Mouse (Mus musculus) neural tube, embryonic 12.5 days (tissue): Measurements from ENCODE around the gene Sgta. TPM values are rescaled to one million over a fixed set of nuclear protein-coding genes. Genes with fewer than 3 reads are reported as not detected.

Source experiments
- ATAC-seq: fragments of 200-750 bp; cut with Nextera tagmentation; 2 replicates; pipeline ENCODE4 v1.8.0; 2017; ENCODE audit warnings: low read depth, mild to moderate bottlenecking, moderate TSS enrichment, moderate library complexity; ENCODE audit not compliant: low FRiP score
- H3K27ac ChIP-seq: fragments of 300-500 bp; sonication (generic); 2 replicates; pipeline ENCODE4 v1.5.1; 2016
- H3K27me3 ChIP-seq: fragments of 300-500 bp; sonication (generic); replicated peaks from 2 replicates; pipeline ENCODE4 v1.6.1; 2016; ENCODE audit warnings: mild to moderate bottlenecking
- H3K36me3 ChIP-seq: fragments of 300-500 bp; sonication (generic); 2 replicates; pipeline ENCODE4 v1.6.1; 2016; ENCODE audit warnings: mild to moderate bottlenecking
- H3K4me1 ChIP-seq: fragments of 300-500 bp; sonication (generic); 2 replicates; pipeline ENCODE4 v1.6.1; 2016
- H3K4me2 ChIP-seq: fragments of 300-500 bp; sonication (generic); replicated peaks from 2 replicates; pipeline ENCODE4 v1.6.1; 2016; ENCODE audit warnings: mild to moderate bottlenecking
- H3K4me3 ChIP-seq: fragments of 300-500 bp; sonication (generic); 2 replicates; pipeline ENCODE4 v1.5.1; 2016
- H3K9ac ChIP-seq: fragments of 300-500 bp; sonication (generic); 2 replicates; pipeline ENCODE4 v1.6.1; 2016; ENCODE audit warnings: mild to moderate bottlenecking
- H3K9me3 ChIP-seq: fragments of 300-500 bp; sonication (generic); 2 replicates; pipeline ENCODE4 v1.6.1; 2016; ENCODE audit warnings: mild to moderate bottlenecking
- WGBS: fragments of 180-500 bp; shearing (Covaris S2); methylation state at CpG from one replicate; pipeline ENCODE4 v1.1.7; 2016; 5-methylcytosine and 5-hydroxymethylcytosine counted together
- microRNA-seq: library from miRNA; unstranded; fragments of <30 nt; microRNA quantifications from one replicate; pipeline ENCODE4, GENCODE M21; 2017
- polyA plus RNA-seq: library from polyadenylated mRNA; unstranded; fragments of >200 nt; fragmentation: Nextera tagmentation; extraction: Ambion mirVana; gene quantifications from 2 replicates; pipeline ENCODE4 v1.2.1, GENCODE M21; 2016

Gene Sgta
- polyA plus RNA-seq, 1 experiment from 2014 or later = 272 TPM

DNA sequence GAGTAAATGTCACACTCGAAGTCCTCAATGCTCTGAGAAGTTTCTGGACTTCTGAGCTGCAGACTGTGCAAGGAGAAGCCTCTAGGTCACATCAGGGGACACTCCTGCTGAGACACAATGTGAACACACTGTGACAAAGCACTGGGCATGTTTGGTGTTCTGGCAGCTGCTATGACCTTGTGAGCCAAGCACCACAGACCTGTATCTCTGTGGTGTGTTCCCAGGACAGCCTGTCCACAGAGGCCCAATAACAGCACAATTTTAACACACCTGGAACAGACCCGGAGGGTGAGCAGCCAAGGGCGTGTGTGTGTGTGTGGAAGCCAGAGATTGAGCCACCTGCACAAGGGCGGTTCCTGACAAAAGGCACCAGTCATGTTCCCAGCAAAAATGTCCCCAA is 65.4 kb downstream of the Sgta start:
- Histone ChIP-seq H3K36me3 (no peaks in the 10 kb centered on the region), H3K9me3 (no peaks in the 10 kb centered on the region), H3K27me3 (peaks cover 6% of the 10 kb centered on the region; the same call in 1 of the 2 replicates), H3K4me1 (peaks cover 2% of the 10 kb centered on the region; the same call in 1 of the 2 replicates), H3K4me2 (no peak overlapping the region), H3K4me3 (no peak overlapping the region), H3K27ac (no peak overlapping the region), H3K9ac (no peak overlapping the region)
- no peak for ATAC-seq
- 60% methylated on average over 4 of the region's 4 CpGs for WGBS

Small RNAs within 50 kb of the gene (microRNA-seq; reads per million reads assigned to microRNA genes)
- gene Mir5615-1 = not detected
- not detected for gene Mir5615-2

Other genes with a start within 250 kb of the Sgta start
- gene Jsrp1, start 246.7 kb downstream of the Sgta start, polyA plus RNA-seq = 1.4 and 1.6 TPM in 2 replicates
- gene Oaz1, start 233.5 kb downstream of the Sgta start, polyA plus RNA-seq = 1,342 and 1,429 TPM in 2 replicates
- gene Lingo3, start 216.1 kb downstream of the Sgta start, polyA plus RNA-seq = 0.65 and 1.3 TPM in 2 replicates
- 265 and 274 TPM in 2 replicates for gene Lsm7, start 205.0 kb downstream of the Sgta start, polyA plus RNA-seq
- gene Sppl2b, start 204.9 kb downstream of the Sgta start, polyA plus RNA-seq = 51.2 and 51.3 TPM in 2 replicates
- gene Tmprss9, start 188.3 kb downstream of the Sgta start, polyA plus RNA-seq = 0.06 and 0.10 TPM in 2 replicates
- gene Timm13, start 159.2 kb downstream of the Sgta start, polyA plus RNA-seq = 282 and 323 TPM in 2 replicates
- gene Lmnb2, start 141.9 kb downstream of the Sgta start, polyA plus RNA-seq = 57.1 and 61.3 TPM in 2 replicates
- 7.9 and 8.0 TPM in 2 replicates for gene Gadd45b, start 130.1 kb downstream of the Sgta start, polyA plus RNA-seq
- gene Gng7, start 45.2 kb downstream of the Sgta start, polyA plus RNA-seq = 11.2 and 14.0 TPM in 2 replicates
- 16.6 and 16.8 TPM in 2 replicates for gene Diras1, start 34.5 kb downstream of the Sgta start, polyA plus RNA-seq
- 33.9 and 40.2 TPM in 2 replicates for gene Slc39a3, start 22.8 kb downstream of the Sgta start, polyA plus RNA-seq
- 60.2 and 63.3 TPM in 2 replicates for gene Thop1, start 9.9 kb upstream of the Sgta start, polyA plus RNA-seq
- gene Creb3l3, start 38.7 kb upstream of the Sgta start, polyA plus RNA-seq = 0.08 and 0.51 TPM in 2 replicates
- 230 and 232 TPM in 2 replicates for gene Map2k2, start 45.7 kb upstream of the Sgta start, polyA plus RNA-seq
- 15.6 and 17.5 TPM in 2 replicates for gene Zbtb7a, start 75.0 kb upstream of the Sgta start, polyA plus RNA-seq
- gene Pias4, start 107.7 kb upstream of the Sgta start, polyA plus RNA-seq = 67.6 and 70.6 TPM in 2 replicates
- gene Eef2, start 116.5 kb upstream of the Sgta start, polyA plus RNA-seq = 515 and 520 TPM in 2 replicates
- 87.7 and 88.4 TPM in 2 replicates for gene Dapk3, start 122.8 kb upstream of the Sgta start, polyA plus RNA-seq
- not detected in 2 replicates for gene 4930442H23Rik, start 123.7 kb upstream of the Sgta start, polyA plus RNA-seq
- 0.14 TPM in 1 of 2 replicates, not detected in the other for gene Nmrk2, start 141.9 kb upstream of the Sgta start, polyA plus RNA-seq
- gene Atcay, start 170.7 kb upstream of the Sgta start, polyA plus RNA-seq = 34.0 and 43.6 TPM in 2 replicates
- gene Zfr2, start 173.0 kb upstream of the Sgta start, polyA plus RNA-seq = 16.0 and 18.2 TPM in 2 replicates
- gene Matk, start 192.8 kb upstream of the Sgta start, polyA plus RNA-seq = 5.1 and 6.2 TPM in 2 replicates
- gene Mrpl54, start 206.8 kb upstream of the Sgta start, polyA plus RNA-seq = 157 and 176 TPM in 2 replicates
- gene Apba3, start 206.8 kb upstream of the Sgta start, polyA plus RNA-seq = 35.9 and 36.4 TPM in 2 replicates
- gene Tjp3, start 231.4 kb upstream of the Sgta start, polyA plus RNA-seq = 3.9 and 4.6 TPM in 2 replicates
- 89.7 and 99.3 TPM in 2 replicates for gene Pip5k1c, start 232.8 kb upstream of the Sgta start, polyA plus RNA-seq